Mouse (Mus musculus): ENCODE results near the gene Mlst8. TPM values are rescaled to one million over a fixed set of nuclear protein-coding genes. Genes with fewer than 3 reads are reported as not detected.
"Not testable (repeated sequence)": the region's sequence is repeated elsewhere in the genome, so short reads cannot be mapped to it uniquely, and the experiment has no call there.

The Mlst8 gene
- total RNA-seq, 2 experiments from 2014 or later: 10.0 to 10.8 TPM

GRCm38 (mm10) chr17:24441148-24441547 lies 37.7 kb downstream of the Mlst8 start:
- DNase-seq: no peak
- intact Hi-C loops (cut with DNase I): no loop called here

DNA sequence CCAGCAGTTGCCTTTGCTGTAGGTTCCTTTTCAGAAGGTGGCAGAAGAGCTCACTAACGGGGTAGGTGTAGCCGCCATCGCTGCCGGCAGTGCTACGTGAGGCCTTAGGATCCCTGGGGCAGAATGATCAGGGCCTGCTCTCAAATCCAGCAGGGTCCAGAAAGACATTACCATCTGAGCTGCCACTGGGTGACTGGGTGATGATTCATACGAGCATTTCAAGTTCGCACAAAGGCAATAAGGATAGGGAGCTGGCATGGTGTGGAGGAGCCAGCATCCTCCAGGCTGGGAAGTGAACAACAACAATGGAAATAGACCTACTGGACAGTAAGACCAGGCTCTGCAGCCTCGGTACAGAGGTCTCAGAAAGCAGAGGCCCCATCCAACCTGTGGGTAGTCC lies 38.5 kb downstream of the Mlst8 start:
- no peak for DNase-seq
- intact Hi-C loops (cut with DNase I): no loop called here

- intact Hi-C loops (cut with DNase I): loop anchor here (5.0 kb wide), 1 partner anchor 265 kb away; no protein-coding TSS in a partner anchor
- peak in 1 of 2 experiments; percentile 37 for DNase-seq
These were observed 41.9 kb downstream of the Mlst8 start for GRCm38 (mm10) chr17:24437016-24437415.

GRCm38 (mm10) chr17:24429201-24429983 lies 49.5 kb downstream of the Mlst8 start:
- intact Hi-C loops (cut with DNase I): no loop called here
- peak; percentile 33 to 62 for DNase-seq

- peak in 1 of 2 experiments; percentile 26 for DNase-seq
- intact Hi-C loops (cut with DNase I): loop anchor here (2.0 kb wide), 1 partner anchor 28 kb away; no protein-coding TSS in a partner anchor
These were observed 51.7 kb downstream of the Mlst8 start for GRCm38 (mm10) chr17:24427170-24427557.

- intact Hi-C loops (cut with DNase I): loop anchor here (2.0 kb wide), 1 partner anchor 28 kb away; no protein-coding TSS in a partner anchor
- peak; percentile 93 to 95 for DNase-seq
These were observed 52.3 kb downstream of the Mlst8 start, which contains the start of gene Eci1 for GRCm38 (mm10) chr17:24426471-24427169. Eci1 (plus strand) TSS chr17:24426641.

DNA sequence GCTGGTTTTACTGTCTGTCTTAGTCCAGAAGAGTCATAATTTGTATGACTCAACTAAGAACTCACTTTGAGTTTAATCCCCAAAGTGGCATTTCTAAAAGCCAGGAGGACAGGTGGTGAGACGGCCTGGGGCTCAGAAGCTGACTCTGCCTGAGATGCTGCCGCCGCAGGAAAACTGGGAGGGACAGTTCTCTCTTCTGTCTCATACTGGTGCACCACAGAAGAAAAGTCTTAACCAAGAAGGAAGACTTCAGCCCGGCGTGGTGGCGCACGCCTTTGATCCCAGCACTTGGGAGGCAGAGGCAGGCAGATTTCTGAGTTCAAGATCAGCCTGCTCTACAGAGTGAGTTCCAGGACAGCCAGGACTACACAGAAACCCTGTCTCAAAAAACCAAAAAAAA lies 53.0 kb downstream of the Mlst8 start:
- intact Hi-C loops (cut with DNase I): loop anchor here (2.0 kb wide), 1 partner anchor 29 kb away; no protein-coding TSS in a partner anchor
- DNase-seq: no peak

GRCm38 (mm10) chr17:24425326-24425725 lies 53.6 kb downstream of the Mlst8 start:
- intact Hi-C loops (cut with DNase I); DNase-seq: not testable (repeated sequence)

GRCm38 (mm10) chr17:24424489-24424888 lies 54.4 kb downstream of the Mlst8 start:
- DNase-seq: no peak
- intact Hi-C loops (cut with DNase I): no loop called here

Other genes starting within 250 kb of the Mlst8 start
- 1 to 10 TPM; 2.7 to 4.8 TPM for gene Ccnf, start 227.6 kb downstream of the Mlst8 start, total RNA-seq (2021)
- not detected for gene Abca17, start 128.0 kb downstream of the Mlst8 start, total RNA-seq (2021)
- 10 to 100 TPM; 13.6 to 15.5 TPM for gene Abca3, start 127.1 kb downstream of the Mlst8 start, total RNA-seq (2021)
- 10 to 100 TPM; 69.6 to 73.5 TPM for gene Rnps1, start 64.5 kb downstream of the Mlst8 start, total RNA-seq (2021)
- 100 to 1,000 TPM; 428 to 461 TPM for gene Eci1, start 52.4 kb downstream of the Mlst8 start, total RNA-seq (2021)
- 1 to 10 TPM; 2.0 to 2.3 TPM for gene Dnase1l2, start 36.0 kb downstream of the Mlst8 start, total RNA-seq (2021)
- 10 to 100 TPM; 13.6 to 16.2 TPM for gene E4f1, start 8.8 kb downstream of the Mlst8 start, total RNA-seq (2021)
- gene Pgp, start 8.7 kb downstream of the Mlst8 start, total RNA-seq (2021): 10 to 100 TPM; 43.2 to 43.4 TPM
- under 1 TPM in 1 of 2 experiments, not detected in 1; 0.38 TPM for gene Bricd5, start 5.2 kb downstream of the Mlst8 start, total RNA-seq (2021)
- gene Caskin1, start 9.5 kb upstream of the Mlst8 start, total RNA-seq (2021): under 1 TPM; 0.10 to 0.43 TPM
- 10 to 100 TPM; 57.2 to 65.5 TPM for gene Traf7, start 48.9 kb upstream of the Mlst8 start, total RNA-seq (2021)
- under 1 TPM; 0.19 to 0.34 TPM for gene Rab26, start 55.1 kb upstream of the Mlst8 start, total RNA-seq (2021)
- gene Pkd1, start 70.8 kb upstream of the Mlst8 start, total RNA-seq (2021): 10 to 100 TPM; 58.0 to 63.2 TPM
- 10 to 100 TPM; 76.7 to 88.2 TPM for gene Tsc2, start 153.6 kb upstream of the Mlst8 start, total RNA-seq (2021)
- gene Nthl1, start 153.6 kb upstream of the Mlst8 start, total RNA-seq (2021): 1 to 10 TPM; 2.1 to 4.1 TPM
- gene Slc9a3r2, start 171.2 kb upstream of the Mlst8 start, total RNA-seq (2021): 100 to 1,000 TPM; 134 TPM
- gene Npw, start 179.4 kb upstream of the Mlst8 start, total RNA-seq (2021): not detected
- gene Zfp598, start 190.6 kb upstream of the Mlst8 start, total RNA-seq (2021): 10 to 100 TPM; 20.2 to 21.6 TPM
- under 1 TPM in 1 of 2 experiments, not detected in 1; 0.12 TPM for gene Syngr3, start 210.9 kb upstream of the Mlst8 start, total RNA-seq (2021)
- 10 to 100 TPM; 15.9 to 16.2 TPM for gene Gfer, start 217.1 kb upstream of the Mlst8 start, total RNA-seq (2021)
- gene Noxo1, start 217.2 kb upstream of the Mlst8 start, total RNA-seq (2021): 1 to 10 TPM in 1 of 2 experiments, under 1 TPM in 1; 0.96 to 1.0 TPM
- 10 to 100 TPM; 16.8 to 19.5 TPM for gene Tbl3, start 228.6 kb upstream of the Mlst8 start, total RNA-seq (2021)
- gene Rnf151, start 239.0 kb upstream of the Mlst8 start, total RNA-seq (2021): not detected
- 100 to 1,000 TPM; 673 to 751 TPM for gene Rps2, start 239.0 kb upstream of the Mlst8 start, total RNA-seq (2021)
- 100 to 1,000 TPM; 939 to 954 TPM for gene Ndufb10, start 245.4 kb upstream of the Mlst8 start, total RNA-seq (2021)
- gene Rpl3l, start 248.7 kb upstream of the Mlst8 start, total RNA-seq (2021): 100 to 1,000 TPM; 186 to 197 TPM